Mouse (Mus musculus): Measurements from ENCODE around the gene Proser3. TPM values are rescaled to one million over a fixed set of nuclear protein-coding genes. Genes with fewer than 3 reads are reported as not detected.

Proser3 gene
- total RNA-seq, 2 experiments from 2014 or later = 7.8 to 8.5 TPM

DNA sequence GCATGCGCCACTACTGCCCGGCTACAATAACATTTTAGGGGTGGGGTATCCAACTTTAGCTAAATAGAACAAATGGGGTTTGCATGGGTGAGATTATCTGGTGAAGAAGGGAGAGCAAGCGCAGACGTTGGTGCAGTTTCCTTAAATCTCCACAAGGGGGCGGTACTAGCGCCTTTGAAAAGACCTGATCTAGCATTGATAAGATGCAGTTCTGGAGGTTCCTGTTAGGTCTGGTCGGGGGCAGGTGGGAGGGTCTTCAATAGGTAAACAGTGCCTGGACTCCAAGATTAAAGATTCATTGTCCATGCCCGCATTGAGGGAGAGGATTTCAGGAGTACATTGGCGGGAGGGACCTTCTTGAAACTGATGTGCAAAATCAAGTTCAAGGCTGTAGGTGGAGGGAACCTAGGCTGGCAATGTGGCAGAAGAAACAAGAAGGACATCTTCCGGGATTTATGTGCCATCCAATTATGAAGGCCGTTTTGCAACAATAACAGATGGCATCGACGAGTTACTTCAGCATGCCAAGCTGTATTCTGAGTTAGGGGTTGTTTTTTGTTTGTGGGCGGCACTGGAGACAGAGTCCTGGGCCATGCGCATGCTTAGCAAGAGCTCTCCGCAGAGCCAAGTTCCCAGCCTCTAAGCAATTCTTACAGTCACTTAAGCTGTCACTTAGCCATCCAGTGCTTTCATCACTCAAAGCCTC, 61.7 kb downstream of the Proser3 start:
- DNase-seq = peak; percentile 19 to 45

Small RNAs within 50 kb of the gene (microRNA-seq; reads per million reads assigned to microRNA genes)
- gene Gm38670 = 1.00 reads per million
- gene Mir3569 = not detected

Other genes with a start within 250 kb of the Proser3 start
- 10 to 100 TPM; 56.9 to 81.3 TPM for gene Alkbh6, start 243.6 kb downstream of the Proser3 start, total RNA-seq (2021)
- gene Syne4, start 237.5 kb downstream of the Proser3 start, total RNA-seq (2021) = 10 to 100 TPM; 21.8 to 49.1 TPM
- gene E130208F15Rik, start 230.6 kb downstream of the Proser3 start, total RNA-seq (2021) = 1 to 10 TPM in 1 of 2 experiments, under 1 TPM in 1; 0.93 to 1.3 TPM
- gene Sdhaf1, start 228.4 kb downstream of the Proser3 start, total RNA-seq (2021) = 10 to 100 TPM; 13.2 to 16.0 TPM
- 10 to 100 TPM in 1 of 2 experiments, 1 to 10 TPM in 1; 7.4 to 14.7 TPM for gene Lrfn3, start 189.5 kb downstream of the Proser3 start, total RNA-seq (2021)
- gene Tyrobp, start 138.5 kb downstream of the Proser3 start, total RNA-seq (2021) = 10 to 100 TPM; 22.5 to 35.7 TPM
- gene Hcst, start 132.4 kb downstream of the Proser3 start, total RNA-seq (2021) = 1 to 10 TPM; 1.8 to 2.0 TPM
- gene Nfkbid, start 130.6 kb downstream of the Proser3 start, total RNA-seq (2021) = 1 to 10 TPM in 1 of 2 experiments, under 1 TPM in 1; 0.89 to 1.0 TPM
- 10 to 100 TPM; 23.5 to 28.6 TPM for gene Aplp1, start 106.8 kb downstream of the Proser3 start, total RNA-seq (2021)
- not detected for gene Kirrel2, start 94.6 kb downstream of the Proser3 start, total RNA-seq (2021)
- not detected for gene Nphs1, start 94.0 kb downstream of the Proser3 start, total RNA-seq (2021)
- gene Prodh2, start 58.7 kb downstream of the Proser3 start, total RNA-seq (2021) = under 1 TPM in 1 of 2 experiments, not detected in 1; 0.53 TPM
- gene Arhgap33, start 17.2 kb downstream of the Proser3 start, total RNA-seq (2021) = 1 to 10 TPM; 2.5 to 2.9 TPM
- gene Hspb6, start 121 bp downstream of the Proser3 start, total RNA-seq (2021) = 10 to 100 TPM; 27.1 to 28.3 TPM
- gene Lin37, start 7.5 kb upstream of the Proser3 start, total RNA-seq (2021) = 10 to 100 TPM; 46.2 to 55.4 TPM
- gene U2af1l4, start 11.0 kb upstream of the Proser3 start, total RNA-seq (2021) = 10 to 100 TPM; 68.8 to 70.8 TPM
- 1 to 10 TPM; 3.5 to 6.7 TPM for gene Gm49396, start 11.0 kb upstream of the Proser3 start, total RNA-seq (2021)
- gene Psenen, start 11.3 kb upstream of the Proser3 start, total RNA-seq (2021) = 100 to 1,000 TPM; 141 to 163 TPM
- gene Igflr1, start 13.1 kb upstream of the Proser3 start, total RNA-seq (2021) = 1 to 10 TPM; 2.0 to 3.2 TPM
- 10 to 100 TPM; 38.5 to 44.5 TPM for gene Kmt2b, start 36.4 kb upstream of the Proser3 start, total RNA-seq (2021)
- under 1 TPM in 1 of 2 experiments, not detected in 1; 0.72 TPM for gene Zbtb32, start 46.6 kb upstream of the Proser3 start, total RNA-seq (2021)
- gene Upk1a, start 60.5 kb upstream of the Proser3 start, total RNA-seq (2021) = under 1 TPM in 1 of 2 experiments, not detected in 1; 0.43 TPM
- 1,000 to 10,000 TPM; 1,179 to 1,185 TPM for gene Cox6b1, start 73.9 kb upstream of the Proser3 start, total RNA-seq (2021)
- gene Etv2, start 83.6 kb upstream of the Proser3 start, total RNA-seq (2021) = not detected
- gene Rbm42, start 98.0 kb upstream of the Proser3 start, total RNA-seq (2021) = 10 to 100 TPM; 83.0 to 88.1 TPM
- 10 to 100 TPM; 10.1 to 10.5 TPM for gene Haus5, start 112.7 kb upstream of the Proser3 start, total RNA-seq (2021)
- not detected for gene Pmis2, start 119.3 kb upstream of the Proser3 start, total RNA-seq (2021)
- gene 2200002J24Rik, start 146.6 kb upstream of the Proser3 start, total RNA-seq (2021) = 1 to 10 TPM; 4.8 to 6.3 TPM
- gene Atp4a, start 159.9 kb upstream of the Proser3 start, total RNA-seq (2021) = 1 to 10 TPM; 3.1 to 5.9 TPM
- 100 to 1,000 TPM; 229 to 231 TPM for gene Tmem147, start 177.2 kb upstream of the Proser3 start, total RNA-seq (2021)
- gene Gapdhs, start 191.4 kb upstream of the Proser3 start, total RNA-seq (2021) = under 1 TPM in 1 of 2 experiments, not detected in 1; 0.26 TPM
- 100 to 1,000 TPM; 326 to 370 TPM for gene Sbsn, start 199.2 kb upstream of the Proser3 start, total RNA-seq (2021)
- gene Dmkn, start 211.5 kb upstream of the Proser3 start, total RNA-seq (2021) = 1 to 10 TPM; 2.4 to 2.5 TPM
- 1 to 10 TPM in 1 of 2 experiments, not detected in 1; 2.8 TPM for gene Krtdap, start 235.6 kb upstream of the Proser3 start, total RNA-seq (2021)